Mouse (Mus musculus) thymus, postnatal 36 days (tissue): ENCODE results near the gene Olfr1418.
A peak's percentile ranks its signal among the peaks of the same experiment; 100 is the strongest.
"Not testable (repeated sequence)": the region's sequence is repeated elsewhere in the genome, so short reads cannot be mapped to it uniquely, and the experiment has no call there.

Experiments
- DNase-seq, 2 experiments: peaks; one replicate each; pipeline ENCODE4 v3.0.0; 2022; ENCODE audit warnings: mixed read lengths in 2 of 2

The Olfr1418 gene

DNA sequence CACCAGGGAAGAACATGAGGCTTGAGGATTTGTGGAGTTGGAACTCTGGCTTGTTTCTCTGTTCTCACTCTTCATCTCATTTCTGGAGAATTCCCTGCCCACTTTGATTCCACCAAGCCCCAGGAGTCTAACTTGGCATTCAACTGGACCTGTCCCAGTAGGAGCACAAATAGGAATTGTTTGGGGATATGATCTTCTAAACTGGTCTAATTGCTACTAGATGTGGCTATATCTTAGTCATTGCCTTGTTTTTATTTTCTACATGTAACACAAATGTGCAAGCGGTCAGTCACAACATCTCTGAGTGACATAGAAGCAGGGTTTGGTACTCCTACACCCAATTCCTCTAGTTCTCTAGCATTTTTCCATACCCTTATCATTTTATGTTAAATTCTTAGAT lies at the start of gene Olfr1418:
TSS of gene Olfr1418 (minus strand) at position 101 of the 400 bp plus-strand sequence.
- no peak for DNase-seq

DNA sequence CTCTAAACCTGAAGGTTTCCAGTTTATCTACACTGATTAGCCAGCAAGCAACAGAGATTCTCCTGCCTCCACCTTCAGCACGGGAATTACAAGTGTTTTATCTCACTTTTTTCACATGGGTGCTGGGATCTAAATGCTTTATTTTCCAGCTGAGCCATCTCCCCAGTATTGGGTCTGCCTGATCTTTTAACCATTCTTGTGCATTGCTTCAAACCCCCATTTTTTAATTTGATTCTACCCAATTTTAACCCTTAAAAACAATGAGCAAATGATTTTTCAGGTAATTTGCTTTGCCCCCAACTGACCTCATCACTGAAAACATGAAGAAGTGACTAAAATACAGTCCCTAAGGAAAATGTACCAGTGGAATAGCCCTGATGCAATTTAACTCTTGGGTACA lies 25.4 kb upstream of the Olfr1418 start, which contains the start of gene Olfr1420:
TSS of gene Olfr1420 (plus strand) at position 301 of the 400 bp plus-strand sequence.
- DNase-seq: no peak

DNA sequence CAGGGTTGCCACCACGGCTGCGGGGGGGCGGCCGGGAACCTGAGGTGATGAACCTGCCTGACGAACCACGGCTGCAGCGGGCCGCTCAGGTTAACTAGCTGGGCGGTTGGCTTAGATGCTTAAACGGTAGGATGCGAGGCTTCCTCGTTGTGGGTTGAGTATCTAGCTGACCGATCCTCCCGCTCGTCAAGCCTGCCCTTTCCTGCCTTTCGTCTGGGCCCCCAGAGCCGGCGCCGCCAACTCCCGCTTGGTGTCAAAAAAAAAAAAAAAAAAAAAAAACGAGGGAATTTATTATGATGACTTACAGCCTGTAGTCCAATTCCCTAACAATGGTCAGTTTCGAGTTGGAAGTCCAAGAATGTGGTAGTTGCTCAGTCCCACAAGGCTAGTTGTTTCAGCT lies 17.5 kb upstream of the Olfr1418 start:
- DNase-seq: not testable (repeated sequence)

DNA sequence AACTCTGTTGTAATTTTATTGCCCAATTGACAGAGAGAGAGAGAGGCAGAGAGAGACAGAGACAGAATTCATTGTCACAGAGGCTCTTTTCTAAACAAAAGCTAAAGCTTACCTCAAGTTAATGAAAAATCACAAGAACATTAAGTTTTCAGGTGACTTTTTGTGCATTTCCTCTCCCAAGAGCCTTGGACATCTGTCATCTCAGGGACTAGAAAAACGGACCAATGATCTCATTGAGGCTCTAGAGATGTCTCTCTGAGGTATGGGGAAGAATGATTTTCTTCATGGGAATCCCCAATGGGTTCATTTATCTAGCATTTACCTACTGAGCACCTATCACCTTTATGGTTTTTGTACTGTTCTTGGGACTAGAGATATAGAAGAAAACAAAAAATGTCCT lies 14.1 kb upstream of the Olfr1418 start, which contains the start of gene Olfr1419:
TSS of gene Olfr1419 (minus strand) at position 101 of the 400 bp plus-strand sequence.
- no peak for DNase-seq

DNA sequence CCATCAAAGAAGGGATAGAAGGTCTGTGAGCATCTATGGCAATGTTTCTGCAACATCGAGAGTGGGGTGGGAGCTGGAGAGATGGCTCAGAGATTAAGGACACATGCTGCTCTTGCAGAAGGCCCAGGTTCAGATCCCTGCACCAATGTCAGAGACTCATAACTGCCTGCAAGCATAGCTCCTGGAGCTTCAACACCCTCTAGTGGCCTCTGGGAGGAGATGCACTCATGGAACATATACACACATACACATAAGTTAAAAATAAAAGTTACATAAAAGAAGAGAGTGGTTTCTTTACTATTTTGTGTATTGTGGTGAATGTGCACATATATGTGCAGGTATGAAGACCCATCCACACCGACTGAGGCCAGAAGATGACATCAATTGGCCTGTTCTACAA lies 7.0 kb upstream of the Olfr1418 start:
- DNase-seq: no peak

DNA sequence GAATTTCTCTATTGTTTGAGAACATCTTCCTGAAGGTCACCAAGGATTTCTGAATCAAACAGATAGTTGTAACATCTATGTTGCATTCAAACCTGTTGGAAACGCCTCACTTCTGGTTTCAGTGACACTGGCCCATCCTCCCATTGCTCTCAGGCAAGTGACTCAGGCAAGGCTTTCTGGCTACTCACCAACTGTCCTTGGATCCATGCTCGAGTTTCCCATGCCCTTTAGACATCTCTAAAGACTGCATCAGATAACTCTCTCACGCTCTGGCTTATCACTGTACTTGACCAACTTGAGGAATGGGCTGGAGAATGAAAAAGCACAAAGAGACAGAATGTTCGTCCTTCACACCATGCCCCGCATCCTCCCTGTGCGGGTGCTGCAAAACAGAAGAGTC lies 4.4 kb downstream of the Olfr1418 start:
- no peak for DNase-seq

DNA sequence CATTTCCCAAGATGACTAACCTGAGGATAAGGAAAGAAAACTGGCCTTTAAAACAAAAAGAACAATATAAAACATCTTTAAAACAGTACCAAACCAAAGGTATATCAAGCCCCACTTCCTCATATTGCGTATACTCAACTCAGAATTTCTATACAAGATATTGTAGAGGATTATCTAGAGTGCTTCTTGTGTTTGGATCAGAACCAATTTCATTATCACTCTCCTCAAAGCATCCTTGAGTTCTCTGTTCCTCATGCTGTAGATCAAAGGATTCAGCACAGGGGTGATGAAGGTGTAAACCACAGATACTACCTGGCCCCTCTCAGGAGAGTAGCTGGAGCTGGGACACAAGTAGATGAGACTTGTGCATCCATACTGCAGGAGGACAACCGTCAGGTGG lies 6.0 kb downstream of the Olfr1418 start:
- no peak for DNase-seq

DNA sequence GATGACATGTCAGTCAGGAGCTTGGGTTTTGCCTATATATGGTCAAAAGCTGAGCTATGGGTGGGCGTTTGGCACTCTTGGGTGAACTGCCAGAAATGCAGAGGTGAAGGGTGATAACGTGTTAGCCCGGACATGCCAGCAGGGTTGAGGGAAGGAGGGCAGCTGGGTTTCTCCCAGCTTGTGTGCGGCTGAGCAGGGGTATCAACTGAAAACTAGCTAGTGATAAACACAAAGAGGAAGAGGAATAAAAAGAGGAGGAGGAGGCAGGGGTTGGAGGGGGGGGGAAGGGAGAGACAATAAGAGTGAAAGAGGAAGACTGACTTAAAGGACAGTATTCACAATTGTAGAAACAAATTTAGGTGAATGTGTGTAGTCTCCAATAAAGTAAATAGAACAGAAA lies 8.2 kb downstream of the Olfr1418 start:
- no peak for DNase-seq

DNA sequence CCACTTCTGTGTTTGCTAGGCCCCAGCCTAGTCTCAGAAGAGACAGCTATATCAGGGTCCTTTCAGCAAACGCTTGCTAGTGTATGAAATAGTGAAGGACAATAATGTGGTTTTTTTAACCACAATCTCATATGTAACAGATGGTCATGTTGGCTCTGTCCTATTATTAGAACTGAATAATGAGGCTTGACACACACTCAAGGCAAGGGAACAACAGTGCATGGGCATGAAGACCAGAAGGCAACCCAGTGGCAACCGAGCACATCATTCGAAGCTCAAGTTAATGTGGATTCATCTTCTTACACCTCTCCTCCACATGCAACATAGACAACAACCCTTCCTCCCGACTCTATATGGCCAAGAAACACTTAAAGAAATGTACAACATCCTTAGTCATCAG lies 14.5 kb downstream of the Olfr1418 start:
- DNase-seq: no peak

DNA sequence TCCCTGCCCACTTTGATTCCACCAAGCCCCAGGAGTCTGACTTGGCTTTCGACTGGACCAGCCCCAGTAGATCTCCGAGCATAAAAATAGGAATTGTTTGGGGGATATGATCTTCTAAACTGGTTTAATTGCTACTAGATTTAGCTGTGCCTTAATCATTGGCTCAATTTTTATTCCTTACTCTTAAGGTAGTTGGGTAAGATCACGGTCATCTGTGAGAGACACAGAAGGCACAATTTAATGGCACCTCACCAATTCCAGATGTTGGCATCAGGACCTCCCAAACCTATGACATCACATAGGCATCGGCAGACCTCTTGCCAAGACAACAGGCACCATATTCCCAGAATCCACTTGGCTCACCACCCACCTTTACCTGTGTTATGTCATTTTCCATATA lies 21.7 kb downstream of the Olfr1418 start, which contains the start of gene Olfr1417:
TSS of gene Olfr1417 (minus strand) at position 101 of the 400 bp plus-strand sequence.
- no peak for DNase-seq

DNA sequence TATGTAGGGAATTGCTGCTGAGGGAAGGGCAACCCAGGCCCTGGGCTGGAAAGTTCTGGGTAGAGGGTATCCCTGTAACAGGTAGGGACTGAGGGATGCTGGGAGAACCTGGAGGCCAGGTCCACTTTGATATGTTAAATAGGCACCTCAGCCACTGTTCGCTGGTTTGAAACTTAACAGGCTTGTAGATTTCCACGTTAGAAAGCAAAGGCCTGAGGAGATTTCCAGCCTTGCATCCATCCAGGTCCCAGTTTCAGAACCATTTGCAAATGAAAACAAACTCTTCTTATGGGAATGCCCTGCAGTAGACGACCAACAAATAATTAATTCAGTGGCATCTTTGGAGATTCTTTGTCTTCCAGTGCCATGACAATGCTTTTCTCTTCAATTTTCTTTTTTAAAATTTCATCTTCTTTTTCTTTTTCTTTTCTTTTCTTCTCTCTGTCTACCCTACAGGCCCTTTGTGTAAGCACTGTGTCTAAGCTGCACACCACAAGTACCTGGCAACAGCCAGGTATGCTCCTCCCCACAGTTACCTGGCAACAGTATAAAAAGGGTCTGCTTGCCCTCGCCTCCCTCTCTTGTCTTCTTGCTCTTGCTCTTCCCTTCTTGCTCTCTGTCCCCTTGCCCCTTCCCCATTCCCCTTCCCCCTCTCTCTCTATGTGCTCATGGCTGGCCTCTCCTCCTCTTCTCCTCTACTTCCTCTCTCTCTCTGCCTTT lies 37.4 kb downstream of the Olfr1418 start:
- DNase-seq: no peak

DNA sequence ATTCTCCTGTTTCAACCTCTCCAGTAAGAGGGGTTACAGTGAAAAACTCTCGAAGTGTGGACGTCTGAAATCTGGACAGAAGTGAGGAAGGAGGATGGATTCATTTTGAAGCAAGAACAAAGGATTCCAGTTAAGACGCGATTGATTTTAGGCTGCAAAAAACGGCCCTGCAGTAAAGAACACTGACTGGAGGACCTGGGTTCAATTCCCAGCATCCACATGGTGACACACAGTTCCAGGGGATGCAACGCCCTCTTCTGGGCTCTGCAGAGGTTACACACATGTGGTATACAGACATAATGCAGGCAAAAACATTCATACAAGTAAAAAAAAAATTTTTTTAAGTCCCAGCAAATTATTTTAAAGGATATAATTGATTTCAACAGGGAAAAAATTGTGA lies 40.7 kb downstream of the Olfr1418 start:
- DNase-seq: no peak

DNA sequence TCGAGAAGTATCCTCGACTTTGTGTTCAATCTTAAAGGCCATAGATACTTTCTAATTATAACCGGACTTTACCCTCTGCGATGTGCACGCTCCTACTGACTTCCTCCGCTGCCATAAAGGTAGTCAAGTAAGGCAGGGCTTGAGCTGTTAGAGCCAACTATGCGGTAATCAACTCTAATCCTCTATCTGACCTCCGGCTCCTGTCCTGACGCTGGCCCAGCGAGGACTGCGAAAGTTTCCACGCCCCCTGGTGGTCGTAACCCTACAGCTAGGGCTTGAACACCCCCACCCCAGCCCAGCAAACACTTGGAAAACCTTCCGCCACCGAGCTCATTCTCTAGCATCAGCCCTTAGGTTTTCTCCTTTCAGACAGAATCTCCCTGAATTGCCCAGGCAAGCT lies 41.1 kb downstream of the Olfr1418 start:
- peak; percentile 65 to 69 for DNase-seq

DNA sequence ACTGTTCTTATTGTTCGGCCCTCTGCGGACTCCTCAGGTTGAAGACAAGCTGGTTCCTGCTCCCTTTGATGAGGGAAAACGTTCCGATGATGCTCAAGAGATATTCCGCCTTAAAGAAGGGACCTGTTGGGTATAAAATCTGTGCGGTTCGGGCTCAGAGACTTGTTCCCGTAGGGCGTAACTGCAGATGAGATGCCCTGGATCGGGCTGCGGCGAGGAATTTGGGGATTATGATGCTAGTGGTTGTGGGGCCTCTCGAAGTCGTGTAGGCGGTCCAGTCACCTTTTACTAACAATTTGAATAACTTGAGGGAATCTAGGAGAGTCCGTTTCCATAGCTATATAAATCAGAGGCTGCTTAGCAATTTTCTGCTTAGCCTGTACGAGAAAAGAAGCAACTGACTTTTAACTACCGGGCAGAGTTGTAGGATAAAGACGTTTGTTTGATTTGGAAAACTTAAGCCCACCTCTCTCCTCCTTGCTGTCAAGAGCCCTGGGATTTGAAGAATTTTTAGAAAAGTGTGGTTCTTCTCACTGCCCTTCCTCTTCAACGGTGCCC lies 41.6 kb downstream of the Olfr1418 start, which contains the start of gene Stx3:
TSS of gene Stx3 (minus strand) at position 261 of the 558 bp plus-strand sequence.
- DNase-seq: no peak

DNA sequence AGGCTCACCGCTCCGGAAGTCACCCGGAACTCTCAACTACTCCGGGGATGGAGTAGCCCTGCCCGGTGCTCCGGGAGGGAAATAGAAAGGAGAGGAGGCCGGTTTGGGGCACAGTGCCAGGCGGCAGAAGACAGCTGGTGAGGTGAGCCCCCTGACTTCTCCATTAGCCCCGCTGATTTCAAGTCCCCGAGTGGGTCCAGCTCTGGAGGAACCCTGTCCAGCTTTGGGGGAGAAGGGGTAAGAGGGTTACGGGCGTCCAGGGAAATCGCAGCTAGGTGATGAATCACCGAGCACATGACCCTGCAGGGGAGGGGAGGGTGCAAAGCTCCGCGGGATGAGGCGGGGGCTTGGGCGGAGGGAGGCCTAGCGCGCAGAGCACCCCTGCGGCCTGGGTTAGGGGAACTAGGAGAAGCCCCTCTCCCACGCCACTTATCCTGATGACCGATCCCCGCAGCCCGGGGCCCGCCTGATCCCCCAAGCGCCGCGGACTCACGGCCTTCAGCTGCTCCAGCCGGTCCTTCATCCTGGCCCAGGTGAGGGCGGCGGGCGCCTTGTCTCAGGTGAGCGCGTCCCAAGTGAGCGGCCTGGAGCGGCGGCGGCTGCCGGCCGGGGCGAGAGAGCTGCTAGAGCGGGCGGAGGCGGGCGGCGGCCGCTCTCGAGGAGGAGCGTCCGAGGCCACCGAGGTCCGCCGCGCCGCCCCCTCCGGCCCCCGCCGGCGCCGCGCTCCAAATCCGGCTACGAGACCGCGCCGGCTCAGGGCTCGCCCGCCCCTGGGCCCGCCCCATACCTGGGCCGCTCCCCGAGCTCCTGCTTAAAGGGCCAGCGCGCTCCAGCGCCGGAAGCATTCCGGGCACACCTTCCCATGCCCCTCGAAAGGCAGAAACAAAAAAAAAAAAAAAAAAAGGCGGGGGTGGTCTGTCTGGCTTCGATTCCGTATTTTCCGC lies 42.4 kb downstream of the Olfr1418 start:
- peak; percentile 27 to 42 for DNase-seq

DNA sequence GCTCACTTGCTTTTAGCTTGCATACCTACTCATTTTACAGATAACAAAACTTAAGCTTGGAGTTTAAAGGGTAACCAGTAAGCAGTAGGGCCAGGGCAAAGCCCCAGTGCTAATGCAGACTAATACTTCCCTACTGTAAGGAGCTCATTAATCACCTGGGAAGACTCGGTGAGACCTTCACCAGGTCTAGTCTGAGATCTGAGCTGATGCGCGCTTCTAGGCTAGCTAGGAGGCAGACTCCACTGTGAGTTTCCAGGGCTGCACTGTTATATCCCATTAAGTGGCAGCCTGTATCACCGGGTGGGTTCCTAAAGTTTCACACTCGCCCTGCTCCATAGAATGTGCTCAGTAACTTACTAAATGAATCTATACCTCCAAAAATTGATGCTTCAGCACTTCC lies 43.3 kb downstream of the Olfr1418 start:
- no peak for DNase-seq

DNA sequence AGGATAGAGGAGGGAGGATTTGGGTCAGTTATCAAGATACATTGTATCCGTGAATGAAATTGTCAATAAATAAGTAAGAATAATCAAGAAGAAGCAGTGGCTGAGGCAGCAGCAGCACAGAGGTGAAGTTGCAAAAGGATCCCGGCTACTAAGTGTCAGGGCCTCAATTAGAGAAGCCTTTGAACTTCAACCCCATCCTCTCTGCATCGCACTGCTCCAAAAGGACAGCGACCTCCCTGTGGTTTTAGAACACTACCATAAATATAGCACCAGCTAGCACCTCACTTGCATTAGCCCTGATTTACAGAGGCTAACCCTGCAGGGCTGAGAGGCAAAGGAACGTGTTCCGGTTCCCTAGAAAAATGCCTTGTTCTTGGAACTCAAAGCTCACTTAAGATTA lies 44.2 kb downstream of the Olfr1418 start:
- DNase-seq: no peak

DNA sequence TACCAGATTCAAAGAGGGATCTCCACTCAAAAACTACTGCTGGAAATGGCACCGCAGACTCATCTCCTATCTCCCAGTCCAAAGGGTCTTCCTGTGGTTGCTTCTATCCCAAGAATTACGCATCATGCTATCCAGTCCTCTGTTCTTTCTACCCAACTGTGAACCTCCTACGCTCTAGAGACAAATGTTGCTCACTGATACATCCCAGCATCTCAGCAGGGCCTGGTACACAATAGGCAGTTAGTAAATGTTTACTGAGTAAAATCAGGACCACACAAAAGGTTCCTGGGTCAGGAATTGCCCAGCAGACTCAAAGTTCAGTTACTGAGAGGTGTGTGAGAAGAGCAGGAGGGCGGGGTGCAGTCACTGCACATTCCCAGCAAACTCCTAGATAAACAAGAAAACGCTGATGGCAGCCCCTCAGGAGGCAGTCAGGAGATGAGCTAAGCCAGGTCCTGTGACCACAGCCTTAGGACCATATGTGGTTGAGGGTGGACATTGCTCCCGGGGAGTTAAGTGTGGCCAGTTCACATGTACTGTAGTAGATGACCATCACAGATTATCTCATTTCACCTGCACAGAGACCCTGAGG lies 46.0 kb downstream of the Olfr1418 start:
- no peak for DNase-seq

DNA sequence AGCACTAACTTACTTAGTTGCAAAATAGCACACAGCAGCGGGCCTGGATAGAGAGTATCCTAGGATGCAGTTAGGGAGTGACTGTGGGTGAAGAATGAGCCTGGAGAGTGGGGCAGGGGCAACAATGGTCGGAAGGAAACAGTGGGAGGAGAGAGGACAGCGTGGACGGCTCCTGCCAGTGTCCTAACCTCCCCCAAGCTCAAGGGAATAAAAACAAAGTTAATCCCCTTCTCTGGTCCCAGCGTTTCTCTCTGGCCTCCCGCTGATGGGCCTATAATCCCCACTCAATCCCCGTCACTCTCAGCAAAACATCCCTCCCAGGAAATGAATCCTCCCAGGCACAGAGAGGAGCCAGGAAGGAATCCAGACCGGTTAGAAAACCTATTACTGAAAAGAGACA lies 47.2 kb downstream of the Olfr1418 start:
- no peak for DNase-seq

DNA sequence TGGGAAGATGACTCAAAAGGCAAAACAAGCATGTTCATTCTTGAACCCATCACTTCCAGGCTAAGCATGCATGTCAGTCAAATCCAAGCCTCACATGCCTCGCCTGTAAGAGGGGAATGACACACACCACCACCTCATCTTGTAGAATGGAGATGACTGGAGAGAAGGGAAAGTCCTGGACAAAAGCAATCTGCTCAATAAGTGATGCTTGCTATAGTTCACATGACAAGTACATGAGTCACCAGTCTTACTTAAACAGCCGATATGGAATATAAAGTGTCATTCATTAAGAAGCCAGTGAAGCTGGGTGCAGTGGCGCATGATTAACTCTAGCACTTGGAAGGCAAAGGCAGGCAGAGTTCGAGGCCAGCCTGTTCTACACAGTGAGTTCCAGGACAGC lies 47.7 kb downstream of the Olfr1418 start:
- no peak for DNase-seq

DNA sequence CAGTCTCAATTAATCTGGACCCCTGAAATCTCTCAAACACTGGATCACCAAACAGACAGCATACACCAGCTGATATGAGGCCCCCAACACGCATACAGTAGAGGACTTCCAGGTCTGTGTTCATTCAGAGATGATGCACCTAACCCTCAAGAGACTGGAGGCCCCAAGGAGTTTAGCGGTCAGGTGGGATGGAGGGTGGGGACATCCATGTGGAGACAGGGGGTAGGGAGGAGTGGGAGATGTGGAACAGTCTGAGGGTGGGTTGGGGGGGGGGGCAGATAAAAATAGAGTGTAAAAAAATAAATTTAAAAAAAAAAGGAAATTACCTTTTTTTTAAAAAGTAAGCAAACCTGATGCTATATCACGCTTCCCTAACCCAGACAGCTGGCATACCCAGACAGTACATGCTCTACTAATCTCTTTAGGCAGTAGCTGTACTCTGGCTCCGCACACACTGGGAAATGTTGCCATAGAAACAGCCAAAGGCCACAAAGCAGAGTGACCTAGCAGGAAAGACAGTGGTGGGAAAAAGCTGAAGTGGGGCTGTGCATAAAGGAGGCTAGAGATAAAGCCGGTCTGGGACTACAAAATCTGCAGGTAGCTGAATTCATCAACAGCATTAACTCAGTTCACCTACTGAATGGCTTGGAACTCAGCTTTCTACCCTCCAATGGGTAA lies 49.0 kb downstream of the Olfr1418 start:
- no peak for DNase-seq

DNA sequence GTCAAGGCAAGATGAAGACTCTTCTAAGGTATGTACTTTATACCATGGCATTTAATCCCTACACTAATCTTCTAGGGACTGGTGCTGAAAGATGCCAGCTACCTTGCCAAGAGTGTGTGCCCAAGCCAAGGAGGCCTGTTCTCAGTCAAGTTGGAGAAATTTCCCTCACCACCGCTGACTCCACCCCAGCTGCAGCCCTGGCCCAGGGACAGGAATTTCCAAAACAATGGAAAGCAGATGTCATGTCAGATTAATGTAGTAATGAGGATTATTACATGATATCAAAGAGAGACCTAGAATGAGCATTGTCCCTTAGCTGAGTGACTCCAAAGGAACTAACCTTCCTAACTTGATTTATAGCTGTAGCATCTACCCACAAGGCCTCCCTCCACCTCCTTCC lies 50.0 kb downstream of the Olfr1418 start:
- DNase-seq: no peak
